Mouse (Mus musculus): ENCODE measurements around the gene Ldlrap1. TPM values are rescaled to one million over a fixed set of nuclear protein-coding genes. Genes with fewer than 3 reads are reported as not detected.

Gene Ldlrap1
- 25.6 and 27.2 TPM in 2 replicates for polyA plus RNA-seq (2015; fragmentation: Nextera tagmentation; extraction: Ambion mirVana)

DNA sequence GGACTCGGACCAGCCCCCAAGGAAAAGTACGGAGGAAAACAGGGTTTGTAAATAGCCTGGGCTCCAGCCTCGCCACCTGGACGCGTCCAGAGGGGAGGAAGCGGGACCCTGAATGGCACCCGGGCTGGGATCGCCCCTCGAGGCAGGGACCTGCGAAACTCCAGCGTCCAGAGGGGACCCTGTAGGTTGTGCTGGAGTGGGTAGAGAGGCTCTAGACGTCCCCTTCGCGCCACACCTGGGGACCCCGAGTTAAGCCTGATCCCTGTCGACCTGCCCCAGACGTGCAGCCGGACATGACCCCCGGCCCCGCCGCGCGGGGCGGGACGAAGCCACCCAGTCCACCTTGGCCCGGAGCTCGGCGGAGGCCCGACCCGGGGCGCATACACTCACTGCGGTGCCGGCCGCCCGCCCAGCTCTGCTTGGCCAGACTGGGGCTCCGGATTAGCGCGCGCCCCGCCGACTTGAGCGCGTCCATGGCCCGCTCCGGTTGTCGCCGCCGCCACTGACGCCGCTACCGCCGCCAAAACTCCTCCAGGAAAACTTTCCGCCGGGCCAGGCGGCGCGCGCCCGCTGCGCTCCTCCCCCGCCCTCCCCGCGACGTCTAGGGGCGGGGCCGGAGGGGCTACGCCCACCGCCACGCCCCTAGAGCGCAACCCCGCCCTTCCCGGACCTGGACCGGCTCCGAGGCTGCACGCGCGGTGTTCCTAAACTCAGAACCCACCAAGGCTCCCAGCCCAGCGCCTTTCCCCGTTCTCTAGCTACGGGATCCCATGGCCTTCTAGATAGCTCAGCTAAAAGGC is at the start of gene Ldlrap1:
Gene Ldlrap1, minus strand, starts transcription at position 599 of the 800 bp plus-strand sequence.
- peak within 1 kb of the TSS; percentile 83 for H3K27ac ChIP-seq
- ATAC-seq (ENCODE audit: insufficient number of reproducible peaks, insufficient read depth, low FRiP score, low TSS enrichment, low read depth) = peak; percentile 53
- H3K36me3 ChIP-seq = no peaks in the 10 kb centered on the region
- peaks cover 17% of the 10 kb centered on the region; the same call in 1 of the 2 replicates for H3K27me3 ChIP-seq
- peak within 1 kb of the TSS; percentile 87 for H3K9ac ChIP-seq
- no peaks in the 10 kb centered on the region for H3K9me3 ChIP-seq
- 1% methylated on average over 79 of the region's 80 CpGs for WGBS
- H3K4me2 ChIP-seq = peak within 1 kb of the TSS; percentile 95
- peak within 1 kb of the TSS; percentile 79 for H3K4me3 ChIP-seq
- peaks cover 29% of the 10 kb centered on the region for H3K4me1 ChIP-seq

DNA sequence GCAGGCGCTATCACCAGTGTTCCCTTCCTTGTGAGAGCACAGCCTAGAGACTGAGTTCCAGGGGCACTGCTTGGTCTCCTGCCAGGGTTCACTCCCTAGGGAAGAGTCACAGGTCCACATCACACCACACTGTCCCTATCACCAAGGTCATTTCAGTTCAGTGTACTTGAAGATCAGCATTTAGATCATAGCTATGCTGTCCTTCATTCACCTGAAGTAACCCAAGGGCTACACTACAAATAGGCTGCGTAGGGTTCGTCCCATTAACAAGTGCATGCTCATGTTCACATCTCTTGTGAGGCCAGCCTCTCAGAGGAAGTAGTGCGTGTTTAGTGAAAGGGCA is 46.4 kb upstream of the Ldlrap1 start:
- H3K36me3 ChIP-seq = peaks cover 59% of the 10 kb centered on the region
- H3K27ac ChIP-seq = no peak overlapping the region
- H3K4me1 ChIP-seq = no peaks in the 10 kb centered on the region
- no peak overlapping the region for H3K4me3 ChIP-seq
- H3K9me3 ChIP-seq = no peaks in the 10 kb centered on the region
- H3K4me2 ChIP-seq = no peak overlapping the region
- ATAC-seq (ENCODE audit: insufficient number of reproducible peaks, insufficient read depth, low FRiP score, low TSS enrichment, low read depth) = no peak
- WGBS = 88% methylated on average over 4 of the region's 4 CpGs
- no peaks in the 10 kb centered on the region for H3K27me3 ChIP-seq
- H3K9ac ChIP-seq = no peak overlapping the region

DNA sequence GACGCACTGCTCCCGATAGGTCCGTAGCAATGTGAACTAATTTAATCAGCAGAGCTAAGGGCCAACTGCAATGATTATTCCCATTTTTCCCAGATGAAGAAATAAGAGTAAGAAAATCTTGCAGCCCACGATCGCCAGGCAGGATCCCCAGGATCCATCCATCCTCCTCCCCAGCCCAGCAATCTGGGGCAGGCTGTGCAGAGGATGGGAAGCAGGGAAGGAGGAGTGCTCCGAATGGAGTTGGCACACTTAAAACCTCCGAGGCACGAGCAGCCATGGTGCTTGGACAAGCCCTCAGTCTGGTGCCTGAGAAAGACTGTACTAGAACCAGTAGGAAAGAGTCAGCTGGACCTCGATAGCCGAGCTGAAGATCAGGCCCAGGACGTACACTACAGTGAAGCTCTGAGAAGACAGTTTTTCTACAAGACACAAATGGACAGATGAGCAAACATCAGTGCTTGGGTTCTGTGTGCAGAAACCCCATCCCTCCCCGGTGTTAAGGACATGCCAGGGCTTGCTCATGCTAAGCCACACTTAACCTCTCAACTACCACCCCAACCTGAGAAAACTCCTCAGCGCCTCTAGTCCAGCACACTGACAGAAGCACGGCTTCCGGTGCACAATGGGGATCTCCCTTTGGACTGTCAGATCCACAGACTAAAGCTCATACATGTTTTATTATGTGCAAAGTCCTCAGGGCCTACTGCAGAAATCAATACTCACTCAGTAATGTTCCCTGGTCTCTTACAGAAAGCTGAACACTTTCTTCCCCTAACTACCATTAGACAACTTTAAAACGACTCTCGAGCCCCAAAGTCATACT is 45.8 kb upstream of the Ldlrap1 start:
- H3K27me3 ChIP-seq = no peaks in the 10 kb centered on the region
- no peaks in the 10 kb centered on the region for H3K4me1 ChIP-seq
- no peak overlapping the region for H3K4me3 ChIP-seq
- ATAC-seq (ENCODE audit: insufficient number of reproducible peaks, insufficient read depth, low FRiP score, low TSS enrichment, low read depth) = no peak
- no peaks in the 10 kb centered on the region for H3K9me3 ChIP-seq
- 86% methylated on average over 17 of the region's 17 CpGs for WGBS
- H3K9ac ChIP-seq = no peak overlapping the region
- H3K27ac ChIP-seq = no peak overlapping the region
- peaks cover 64% of the 10 kb centered on the region for H3K36me3 ChIP-seq
- H3K4me2 ChIP-seq = no peak overlapping the region

DNA sequence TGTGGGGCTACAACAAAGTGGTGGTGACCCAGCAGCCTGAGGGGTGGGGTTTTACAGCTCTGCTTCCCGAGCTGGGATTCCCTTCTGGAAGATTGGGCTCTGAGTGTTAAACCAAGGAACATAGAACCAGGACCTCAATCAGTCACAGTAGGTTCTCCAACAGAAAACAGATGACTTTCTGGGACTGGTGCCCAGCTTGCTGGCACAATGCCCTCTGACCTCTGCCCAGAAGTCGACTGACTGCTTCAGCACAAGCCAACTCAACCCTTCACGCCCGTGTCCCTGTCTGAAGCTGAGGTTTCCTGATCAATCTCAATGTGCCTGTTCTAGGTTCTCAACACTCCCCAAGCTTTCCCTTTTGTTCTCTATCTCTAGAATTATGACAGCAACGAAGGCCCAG is 36.9 kb upstream of the Ldlrap1 start:
- H3K9ac ChIP-seq = no peak overlapping the region
- H3K4me1 ChIP-seq = peaks cover 40% of the 10 kb centered on the region
- WGBS = 57% methylated on average over 5 of the region's 5 CpGs
- no peak for ATAC-seq (ENCODE audit: insufficient number of reproducible peaks, insufficient read depth, low FRiP score, low TSS enrichment, low read depth)
- no peaks in the 10 kb centered on the region for H3K27me3 ChIP-seq
- no peak overlapping the region for H3K27ac ChIP-seq
- H3K9me3 ChIP-seq = no peaks in the 10 kb centered on the region
- H3K36me3 ChIP-seq = peaks cover 86% of the 10 kb centered on the region
- H3K4me3 ChIP-seq = no peak overlapping the region
- H3K4me2 ChIP-seq = no peak overlapping the region

DNA sequence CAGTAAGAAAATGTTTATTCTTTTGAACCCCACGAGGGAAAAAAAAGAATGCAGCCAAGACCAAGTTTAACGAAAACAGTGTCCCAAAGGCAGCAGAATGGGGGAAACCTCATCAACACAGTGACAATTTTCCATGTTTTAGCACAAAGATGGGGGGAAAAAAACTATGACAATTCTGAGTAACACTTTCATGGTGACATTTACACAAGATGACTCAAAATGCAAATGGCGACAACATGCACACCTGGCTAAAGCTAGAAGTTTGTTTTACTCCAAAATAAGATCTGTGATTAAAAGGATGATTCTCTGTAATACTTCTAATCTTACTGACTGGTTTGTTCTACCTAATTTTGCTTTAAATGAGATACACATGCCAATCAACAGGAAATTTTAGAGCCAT is 34.9 kb upstream of the Ldlrap1 start:
- H3K27ac ChIP-seq = peak overlapping the region; percentile 34; the same call in 1 of the 2 replicates
- no peak overlapping the region for H3K9ac ChIP-seq
- no peaks in the 10 kb centered on the region for H3K27me3 ChIP-seq
- no peaks in the 10 kb centered on the region for H3K9me3 ChIP-seq
- H3K4me3 ChIP-seq = no peak overlapping the region
- WGBS = 78% methylated on average over 3 of the region's 3 CpGs
- H3K36me3 ChIP-seq = peaks cover 66% of the 10 kb centered on the region
- peaks cover 47% of the 10 kb centered on the region for H3K4me1 ChIP-seq
- ATAC-seq (ENCODE audit: insufficient number of reproducible peaks, insufficient read depth, low FRiP score, low TSS enrichment, low read depth) = no peak
- no peak overlapping the region for H3K4me2 ChIP-seq

DNA sequence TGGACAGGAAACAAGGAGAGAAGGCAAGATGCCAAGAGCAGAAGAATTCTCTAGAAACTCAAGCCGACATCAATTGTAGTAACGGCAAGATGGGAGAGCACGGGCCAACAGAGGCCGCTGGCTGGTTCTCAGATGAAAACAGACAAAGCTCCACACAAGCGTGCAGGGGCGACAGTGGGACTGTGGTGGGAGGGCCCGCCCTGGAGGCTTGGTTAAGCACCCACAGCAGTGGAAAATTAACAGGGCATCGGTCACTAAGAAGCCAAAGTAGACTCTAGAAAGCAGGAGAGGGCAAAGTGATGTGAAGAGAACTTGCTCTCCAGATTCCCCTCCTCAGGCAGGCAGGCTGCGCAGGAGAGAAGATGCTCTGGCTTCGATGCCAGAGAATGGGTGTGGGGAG is 34.3 kb upstream of the Ldlrap1 start:
- Histone ChIP-seq H3K4me3 (no peak overlapping the region), H3K27me3 (no peaks in the 10 kb centered on the region), H3K27ac (no peak overlapping the region), H3K9me3 (no peaks in the 10 kb centered on the region), H3K36me3 (peaks cover 61% of the 10 kb centered on the region), H3K4me2 (no peak overlapping the region), H3K9ac (no peak overlapping the region), H3K4me1 (peaks cover 53% of the 10 kb centered on the region)
- 79% methylated on average over 10 of the region's 10 CpGs for WGBS
- no peak for ATAC-seq (ENCODE audit: insufficient number of reproducible peaks, insufficient read depth, low FRiP score, low TSS enrichment, low read depth)

DNA sequence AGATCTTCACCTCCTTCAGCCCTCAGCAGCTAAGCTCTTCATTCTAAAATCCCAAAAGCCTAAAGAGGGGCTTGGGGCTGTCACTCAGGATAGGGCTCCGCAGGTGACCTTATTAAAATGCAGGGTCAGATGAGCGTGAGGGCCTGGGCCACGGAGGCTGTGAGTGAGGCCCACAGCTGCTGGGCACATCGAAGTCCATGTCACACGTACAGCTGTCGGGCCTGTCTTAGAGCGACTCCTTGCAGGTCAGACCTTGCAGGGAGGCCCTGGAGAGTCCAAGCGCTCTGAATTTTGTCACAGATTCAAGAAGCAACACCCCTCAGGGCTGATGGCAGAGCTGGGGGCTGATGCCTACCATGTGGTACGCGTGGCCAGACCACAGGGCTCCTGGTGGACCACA is 32.9 kb upstream of the Ldlrap1 start:
- no peaks in the 10 kb centered on the region for H3K9me3 ChIP-seq
- H3K27ac ChIP-seq = peak overlapping the region; percentile 39; the same call in 1 of the 2 replicates
- H3K36me3 ChIP-seq = peaks cover 47% of the 10 kb centered on the region
- 71% methylated on average over 10 of the region's 10 CpGs for WGBS
- no peak for ATAC-seq (ENCODE audit: insufficient number of reproducible peaks, insufficient read depth, low FRiP score, low TSS enrichment, low read depth)
- H3K27me3 ChIP-seq = no peaks in the 10 kb centered on the region
- H3K4me1 ChIP-seq = peaks cover 67% of the 10 kb centered on the region
- H3K4me3 ChIP-seq = no peak overlapping the region
- no peak overlapping the region for H3K4me2 ChIP-seq
- H3K9ac ChIP-seq = no peak overlapping the region

DNA sequence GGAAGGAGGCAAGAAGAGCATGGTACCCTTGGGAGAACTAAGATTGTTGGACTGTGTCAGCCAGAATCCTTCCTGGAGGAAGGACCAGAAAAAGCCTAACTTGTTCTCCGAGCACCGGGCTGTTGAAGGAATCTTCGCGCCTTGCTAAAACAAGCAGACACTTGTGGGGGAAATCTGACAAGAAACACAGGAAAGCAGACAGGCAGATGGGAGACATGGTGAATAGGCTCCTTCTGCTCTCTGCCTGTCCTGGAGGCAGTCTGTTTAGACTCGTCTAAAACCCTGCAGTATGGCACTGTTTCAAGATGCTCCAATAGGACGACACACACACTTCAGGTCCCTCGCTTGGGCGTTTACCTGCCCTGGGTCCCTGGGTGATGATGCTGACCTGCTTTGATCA is 32.3 kb upstream of the Ldlrap1 start:
- no peak overlapping the region for H3K4me3 ChIP-seq
- H3K36me3 ChIP-seq = peaks cover 41% of the 10 kb centered on the region
- no peak overlapping the region for H3K9ac ChIP-seq
- WGBS = 57% methylated on average over 8 of the region's 8 CpGs
- H3K4me2 ChIP-seq = no peak overlapping the region
- no peaks in the 10 kb centered on the region for H3K27me3 ChIP-seq
- no peak for ATAC-seq (ENCODE audit: insufficient number of reproducible peaks, insufficient read depth, low FRiP score, low TSS enrichment, low read depth)
- H3K4me1 ChIP-seq = peaks cover 64% of the 10 kb centered on the region
- no peaks in the 10 kb centered on the region for H3K9me3 ChIP-seq
- 0 out of 2 replicates have a peak overlapping the region, but pooled peaks have one; percentile 39 for H3K27ac ChIP-seq

DNA sequence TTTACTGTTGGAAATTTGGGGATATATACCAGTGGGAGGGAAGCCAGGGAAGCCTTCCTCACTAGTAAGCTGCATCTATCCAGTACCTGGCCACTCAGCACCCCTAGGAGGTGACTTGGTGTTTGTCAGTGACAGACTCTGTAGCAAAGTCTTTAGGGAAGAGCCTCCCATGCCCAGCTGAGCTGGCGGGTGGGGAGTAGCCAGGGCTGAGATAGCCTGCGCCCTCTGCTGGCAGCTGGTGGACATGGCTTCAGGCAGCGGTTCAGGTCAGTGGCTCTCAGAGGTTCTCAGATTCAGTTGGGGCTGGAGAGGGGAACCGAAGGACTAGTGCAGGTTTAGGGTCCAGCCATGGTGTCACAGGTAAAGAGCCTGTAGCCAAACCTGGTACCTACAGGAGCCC is 31.4 kb upstream of the Ldlrap1 start:
- Histone ChIP-seq H3K4me2 (no peak overlapping the region), H3K9ac (no peak overlapping the region), H3K27me3 (no peaks in the 10 kb centered on the region), H3K9me3 (no peaks in the 10 kb centered on the region), H3K36me3 (peaks cover 34% of the 10 kb centered on the region), H3K4me3 (no peak overlapping the region), H3K27ac (no peak overlapping the region), H3K4me1 (peaks cover 56% of the 10 kb centered on the region)
- WGBS = 7% methylated on average over 4 of the region's 4 CpGs
- ATAC-seq (ENCODE audit: insufficient number of reproducible peaks, insufficient read depth, low FRiP score, low TSS enrichment, low read depth) = no peak

DNA sequence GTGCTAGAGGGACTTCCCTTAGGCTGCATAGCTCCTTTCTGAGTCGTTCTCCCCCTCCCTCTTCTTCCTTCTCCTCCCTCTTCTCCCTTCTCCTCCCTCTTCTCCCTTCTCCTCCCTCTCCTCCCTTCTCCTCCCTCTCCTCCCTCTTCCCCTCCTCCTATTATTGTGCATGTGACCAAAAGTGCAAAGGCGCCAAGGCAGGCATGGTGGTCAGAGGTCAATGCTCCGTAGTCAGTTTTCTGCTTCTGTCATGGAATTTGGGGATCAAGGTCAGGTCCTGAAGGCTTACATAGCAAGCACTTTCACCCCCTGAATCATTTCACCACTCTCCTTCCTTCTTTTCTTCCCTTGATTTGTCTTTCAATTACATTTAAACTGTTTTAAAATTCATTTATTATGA is 31.0 kb upstream of the Ldlrap1 start:
- 54% methylated on average over 3 of the region's 3 CpGs for WGBS
- Histone ChIP-seq H3K4me3 (no peak overlapping the region), H3K9me3 (no peaks in the 10 kb centered on the region), H3K9ac (no peak overlapping the region), H3K4me1 (peaks cover 53% of the 10 kb centered on the region), H3K4me2 (no peak overlapping the region), H3K27ac (no peak overlapping the region), H3K36me3 (peaks cover 30% of the 10 kb centered on the region), H3K27me3 (no peaks in the 10 kb centered on the region)
- no peak for ATAC-seq (ENCODE audit: insufficient number of reproducible peaks, insufficient read depth, low FRiP score, low TSS enrichment, low read depth)

DNA sequence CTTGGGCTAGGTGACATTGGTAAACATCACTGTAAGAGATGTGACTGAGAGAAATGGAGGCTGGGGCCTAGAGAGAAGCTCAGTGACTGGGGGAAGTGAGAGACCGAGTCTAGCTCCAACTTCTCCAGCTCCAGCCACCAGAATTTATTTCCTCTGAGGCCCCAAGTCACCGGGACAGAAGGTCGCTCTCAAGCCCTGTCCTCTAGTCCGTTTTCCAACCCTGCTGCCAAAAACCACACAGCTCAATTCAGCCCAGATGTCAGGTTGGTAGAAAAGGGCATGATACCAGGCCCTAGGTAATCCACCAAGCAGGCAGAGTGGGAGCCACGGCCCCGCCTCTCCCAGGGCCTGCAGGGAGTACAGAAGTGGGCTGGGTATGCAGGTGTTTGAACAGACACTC is 29.8 kb upstream of the Ldlrap1 start:
- H3K4me3 ChIP-seq = no peak overlapping the region
- 62% methylated on average over 6 of the region's 6 CpGs for WGBS
- H3K9me3 ChIP-seq = no peaks in the 10 kb centered on the region
- H3K27ac ChIP-seq = no peak overlapping the region
- H3K27me3 ChIP-seq = no peaks in the 10 kb centered on the region
- no peak for ATAC-seq (ENCODE audit: insufficient number of reproducible peaks, insufficient read depth, low FRiP score, low TSS enrichment, low read depth)
- no peak overlapping the region for H3K4me2 ChIP-seq
- peaks cover 43% of the 10 kb centered on the region for H3K4me1 ChIP-seq
- no peak overlapping the region for H3K9ac ChIP-seq
- H3K36me3 ChIP-seq = peaks cover 22% of the 10 kb centered on the region

Measured in embryonic facial prominence, embryonic 13.5 days (tissue).